ENCODE assay signal across 10 mouse cellular contexts in genomic region chr14:47489310-47490097, GRCm38 (mm10). TPM values are rescaled to one million over a fixed set of nuclear protein-coding genes. Genes with fewer than 3 reads are reported as not detected.
DNase-seq lines count a peak whose midpoint lies in the region; ATAC-seq and TF ChIP-seq lines count a peak whose summit lies in the region.
"Had no signal": no experiment of that assay in that cellular context is flagged by ENCODE, and none has a peak within 500 bp of the region (broad histone marks: within the 10 kb centered on the region; RNA-seq: fewer than 3 reads in every experiment).

No protein-coding gene starts in this region.

- WGBS in heart, adult 2 months, result 28% methylated on average over 10 of the region's 10 CpGs
- WGBS in lung, postnatal 0 days, result 16% methylated on average over 10 of the region's 10 CpGs
- 30% methylated on average over 10 of the region's 10 CpGs for WGBS in limb, embryonic 12.5 days
- 53% methylated on average over 10 of the region's 10 CpGs for WGBS in heart, embryonic 10.5 days

- peak; percentile 47 for ATAC-seq in lung, postnatal 0 days
- no peak for ATAC-seq in limb, embryonic 12.5 days (ENCODE audit: insufficient number of reproducible peaks, insufficient read depth, low FRiP score, low TSS enrichment, low read depth)

- no peak overlapping the region for H3K4me3 ChIP-seq in heart, adult 2 months
- H3K4me3 ChIP-seq in lung, postnatal 0 days (ENCODE audit: low read depth, low read length), result no peak overlapping the region
- no peak overlapping the region for H3K4me3 ChIP-seq in limb, embryonic 12.5 days (replicated peaks)
- H3K4me3 ChIP-seq in heart, embryonic 10.5 days, result no peak overlapping the region
- H3K4me3 ChIP-seq: midbrain, embryonic 12.5 days had no signal

- DNase-seq in heart, adult 2 months, result no peak
- no peak for DNase-seq in heart, postnatal 10 days
- DNase-seq in lung, postnatal 0 days (ENCODE audit: low spot score), result peak; percentile 47
- DNase-seq in lung, adult 18-20 months, result no peak
- no peak for DNase-seq in thymus, postnatal 14 days
- no peak for DNase-seq in heart, embryonic 10.5 days (ENCODE audit: low spot score)
- DNase-seq in embryo, embryonic 9.5 days (ENCODE audit: extremely low spot score), result no peak
- DNase-seq: gastrocnemius, postnatal 10 days had no signal

- TF ChIP-seq EP300 in heart, adult 2 months (IDR thresholded peaks at IDR 0.05; ENCODE audit: insufficient read depth, low read depth, low read length), result no peak
- 0 out of 2 replicates have a peak, but pooled peaks have one; percentile 23 for TF ChIP-seq EP300 in lung, postnatal 0 days (IDR thresholded peaks at IDR 0.05)

- H3K9ac ChIP-seq in heart, adult 2 months (ENCODE audit: low read depth, low read length), result peak overlapping the region; percentile 31; the same call in 1 of the 2 replicates
- no peak overlapping the region for H3K9ac ChIP-seq in lung, postnatal 0 days (replicated peaks; ENCODE audit: low read depth)
- no peak overlapping the region for H3K9ac ChIP-seq in limb, embryonic 12.5 days (replicated peaks)
- H3K9ac ChIP-seq: midbrain, embryonic 12.5 days had no signal

- H3K27me3 ChIP-seq in heart, adult 2 months (ENCODE audit: control insufficient read depth, insufficient read depth, low read length), result no peaks in the 10 kb centered on the region
- H3K27me3 ChIP-seq in lung, postnatal 0 days (replicated peaks; ENCODE audit: insufficient read depth, low read length), result no peaks in the 10 kb centered on the region
- no peaks in the 10 kb centered on the region for H3K27me3 ChIP-seq in limb, embryonic 12.5 days
- no peaks in the 10 kb centered on the region for H3K27me3 ChIP-seq in heart, embryonic 10.5 days (ENCODE audit: insufficient read depth, poor library complexity, severe bottlenecking)
- H3K27me3 ChIP-seq: midbrain, embryonic 12.5 days had no signal

- H3K79me2 ChIP-seq in heart, adult 2 months (replicated peaks; ENCODE audit: control insufficient read depth, insufficient read depth, low read length), result peaks cover 9% of the 10 kb centered on the region

- no peak for TF ChIP-seq POLR2A in heart, adult 2 months (IDR thresholded peaks at IDR 0.05; ENCODE audit: insufficient read depth, low read depth, low read length)

- H3K4me2 ChIP-seq in lung, postnatal 0 days (replicated peaks; ENCODE audit: low read depth, low read length), result no peak overlapping the region; the same call in 1 of the 2 replicates
- H3K4me2 ChIP-seq in limb, embryonic 12.5 days, result no peak overlapping the region
- H3K4me2 ChIP-seq: midbrain, embryonic 12.5 days had no signal

- peak overlapping the region; percentile 34; the same call in 1 of the 2 replicates for H3K27ac ChIP-seq in heart, adult 2 months
- H3K27ac ChIP-seq in lung, postnatal 0 days (ENCODE audit: low read length), result peak overlapping the region; percentile 47
- H3K27ac ChIP-seq in limb, embryonic 12.5 days, result 0 out of 2 replicates have a peak overlapping the region, but pooled peaks have one; percentile 32
- H3K27ac ChIP-seq in heart, embryonic 10.5 days, result no peak overlapping the region
- H3K27ac ChIP-seq: midbrain, embryonic 12.5 days had no signal

- peaks cover 21% of the 10 kb centered on the region for H3K4me1 ChIP-seq in heart, adult 2 months (ENCODE audit: control insufficient read depth, insufficient read depth, low read length)
- peaks cover 11% of the 10 kb centered on the region; the same call in 1 of the 2 replicates for H3K4me1 ChIP-seq in lung, postnatal 0 days (ENCODE audit: insufficient read depth, low read depth, low read length)
- H3K4me1 ChIP-seq in limb, embryonic 12.5 days (replicated peaks), result peaks cover 27% of the 10 kb centered on the region
- H3K4me1 ChIP-seq in heart, embryonic 10.5 days, result peaks cover 14% of the 10 kb centered on the region; the same call in 1 of the 2 replicates

- H3K9me3 ChIP-seq in lung, postnatal 0 days (ENCODE audit: low read length), result no peaks in the 10 kb centered on the region
- H3K9me3 ChIP-seq in limb, embryonic 12.5 days, result no peaks in the 10 kb centered on the region
- H3K9me3 ChIP-seq in heart, embryonic 10.5 days, result no peaks in the 10 kb centered on the region
- H3K9me3 ChIP-seq: midbrain, embryonic 12.5 days had no signal

- no peak for TF ChIP-seq CTCF in heart, adult 2 months (IDR thresholded peaks at IDR 0.05)
- no peak for TF ChIP-seq CTCF in lung, postnatal 0 days (IDR thresholded peaks at IDR 0.05)

- intact Hi-C loops in heart, adult 2 months (cut with DNase I), result no loop called here
- intact Hi-C loops in heart, postnatal 10 days (cut with DNase I), result no loop called here

- H3K36me3 ChIP-seq in heart, adult 2 months (ENCODE audit: control insufficient read depth, insufficient read depth, low read length), result peaks cover 15% of the 10 kb centered on the region
- no peaks in the 10 kb centered on the region for H3K36me3 ChIP-seq in lung, postnatal 0 days (ENCODE audit: insufficient read depth, low read length)
- H3K36me3 ChIP-seq in limb, embryonic 12.5 days, result no peaks in the 10 kb centered on the region
- H3K36me3 ChIP-seq in heart, embryonic 10.5 days, result peaks cover 8% of the 10 kb centered on the region; the same call in 1 of the 2 replicates
- H3K36me3 ChIP-seq: midbrain, embryonic 12.5 days had no signal

RNA-seq across cellular contexts. Expression of gene Fbxo34, which starts 39.3 kb away (rescaled TPM):
- total RNA-seq in heart, adult 2 months (2021), result 10 to 100 TPM; 10.3 to 11.3 TPM
- polyA plus RNA-seq in heart, adult 2 months (2012; rRNA removed), result 7.4 and 8.8 TPM in 2 replicates
- total RNA-seq in heart, postnatal 10 days (2021), result 10 to 100 TPM; 18.6 to 20.7 TPM
- 18.1 and 20.0 TPM in 2 replicates for polyA plus RNA-seq in lung, postnatal 0 days (2015; fragmentation: Nextera tagmentation; extraction: Ambion mirVana)
- polyA plus RNA-seq in limb, embryonic 12.5 days (2016; fragmentation: Nextera tagmentation; extraction: Ambion mirVana), result 27.2 and 28.1 TPM in 2 replicates
- 21.8 and 22.0 TPM in 2 replicates for polyA plus RNA-seq in heart, embryonic 10.5 days (2016; fragmentation: Nextera tagmentation; extraction: Ambion mirVana)
